17 mouse cellular contexts compared by ENCODE assay signal in the genomic region with DNA sequence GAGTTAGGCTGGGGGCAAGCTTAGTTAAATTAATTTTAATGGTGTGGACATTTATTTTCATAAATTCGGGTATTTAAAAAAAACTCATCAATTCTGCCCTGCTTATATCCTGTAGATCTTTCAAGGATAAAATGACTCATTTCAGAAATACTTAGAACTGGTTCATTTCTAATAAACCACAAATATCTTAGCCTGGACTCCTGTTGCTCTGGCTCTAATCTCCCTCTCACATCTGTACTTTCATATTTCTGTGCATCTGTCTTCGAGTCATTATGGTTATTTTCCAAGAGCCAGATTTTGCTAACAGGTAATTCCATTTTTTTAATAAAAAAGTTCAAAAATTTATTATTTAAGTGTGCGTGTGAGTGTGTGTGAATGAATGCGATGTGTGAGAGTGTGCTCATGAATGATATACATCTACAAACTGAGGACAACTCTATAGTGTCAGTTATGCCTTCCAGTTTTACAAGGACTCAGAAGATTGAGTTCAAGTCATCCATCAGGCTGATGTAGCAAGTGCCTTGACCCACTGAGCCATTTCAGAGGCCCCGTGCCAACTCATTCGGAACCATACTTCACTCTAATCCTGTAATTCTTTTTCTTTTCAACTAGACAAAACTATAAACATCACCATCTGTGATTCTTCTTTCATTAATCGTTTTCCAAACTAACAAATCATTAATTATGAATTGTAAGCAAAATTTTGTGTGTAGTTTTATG.
DNase-seq lines count a peak whose midpoint lies in the region; ATAC-seq lines count a peak whose summit lies in the region.
"Had no signal": no experiment of that assay in that cellular context is flagged by ENCODE, and none has a peak within 500 bp of the region (broad histone marks: within the 10 kb centered on the region; RNA-seq: fewer than 3 reads in every experiment).

No protein-coding gene starts in this region.

- DNase-seq in adrenal gland, adult 2 months = peak; percentile 43
- no peak for DNase-seq in adrenal gland, postnatal 4 days (ENCODE audit: low spot score in 2 of 2)
- DNase-seq in Muller cell, postnatal 12 days (ENCODE audit: inconsistent ontology term) = peak; percentile 22
- DNase-seq in adrenal gland, postnatal 14 days = peak; percentile 28
- DNase-seq in thymus, postnatal 10 days (ENCODE audit: low spot score in 2 of 2) = no peak
- DNase-seq in testis, postnatal 14 days (ENCODE audit: low spot score) = no peak
- DNase-seq: cerebellum, adult 18-20 months; cerebellum, adult 9-11 months; gastrocnemius, adult 2 months; gastrocnemius, postnatal 25 days; heart, adult 11 months; heart, postnatal 36 days; kidney, adult 11 months had no signal

- no peak for ATAC-seq in granulocyte monocyte progenitor cell, adult 5-6 weeks (replicated peaks; ENCODE audit: poor library complexity, severe bottlenecking)
- ATAC-seq: activated CD4-positive, CD25-positive, alpha-beta regulatory T cell, adult 4 months; forebrain, embryonic 14.5 days; hindbrain, postnatal 0 days had no signal

Comparison
In these comparisons a context has a peak if more than half of its experiments do, and no peak if none do; other contexts are left out.
1. DNase-seq: peak in adrenal gland, adult 2 months (single experiment), Muller cell, postnatal 12 days (single experiment) and adrenal gland, postnatal 14 days (single experiment); none in adrenal gland, postnatal 4 days (0 of 2), thymus, postnatal 10 days (0 of 2) and testis, postnatal 14 days (single experiment).